Mouse (Mus musculus): ENCODE measurements around the gene Tns1.

DNA sequence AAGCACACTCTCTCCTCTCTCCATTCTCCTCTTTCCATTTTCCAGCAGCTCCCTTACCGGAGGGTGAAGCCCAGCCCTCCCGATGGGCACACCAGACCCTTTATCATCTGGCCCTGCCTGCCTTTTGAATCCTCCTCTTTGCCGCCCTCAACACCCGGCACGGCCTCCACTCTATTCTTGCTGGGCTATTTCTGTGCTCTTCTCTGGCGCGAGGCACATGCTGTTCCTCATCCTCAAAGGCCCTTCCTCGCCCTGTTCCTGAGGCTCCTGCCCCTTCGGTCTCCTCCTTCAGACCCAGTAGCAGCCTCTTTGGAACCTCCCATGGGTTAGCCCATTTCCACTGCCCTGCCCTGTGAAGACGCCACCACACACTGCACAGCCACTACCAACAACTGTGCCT is 164.5 kb downstream of the Tns1 start:
- TF ChIP-seq GATA1 (IDR thresholded peaks at IDR 0.05; ENCODE audit: borderline replicate concordance, low read length) (no peak), FLI1 (IDR thresholded peaks at IDR 0.05; ENCODE audit: low read length) (no peak)

Measured in megakaryocyte, embryonic 14.5 days (primary cell).